Mouse (Mus musculus) E14TG2a.4 (cell line): ENCODE results near the gene Smn1.
A peak's percentile ranks its signal among the peaks of the same experiment; 100 is the strongest.

Source experiments
- H3K27me3 ChIP-seq: 2 replicates; pipeline ENCODE4 v1.6.1; 2014; ENCODE audit warnings: low read length, control low read depth; ENCODE audit not compliant: insufficient read depth
- H3K36me3 ChIP-seq: 2 replicates; pipeline ENCODE4 v1.6.1; 2014; ENCODE audit warnings: low read length, control low read depth; ENCODE audit not compliant: insufficient read depth
- H3K4me1 ChIP-seq: replicated peaks from 2 replicates; pipeline ENCODE4 v1.6.1; 2014; ENCODE audit warnings: low read depth, low read length, control low read depth
- H3K4me3 ChIP-seq: replicated peaks from 2 replicates; pipeline ENCODE4 v1.5.1; 2014; ENCODE audit warnings: mild to moderate bottlenecking, low read length
- H3K9me3 ChIP-seq: 2 replicates; pipeline ENCODE4 v1.6.1; 2014; ENCODE audit warnings: low read length, control low read depth
- CTCF ChIP-seq: conservative IDR thresholded peaks from 2 replicates; pipeline ENCODE4 v1.5.1; 2014; ENCODE audit warnings: low read length
- NANOG ChIP-seq: IDR thresholded peaks from 2 replicates; pipeline ENCODE4 v1.6.1; 2014; ENCODE audit warnings: borderline replicate concordance, low read length, mixed read lengths
- POU5F1 ChIP-seq: IDR thresholded peaks from 2 replicates; pipeline ENCODE4 v1.6.1; 2014; ENCODE audit warnings: low read length, borderline replicate concordance

Smn1 gene

DNA sequence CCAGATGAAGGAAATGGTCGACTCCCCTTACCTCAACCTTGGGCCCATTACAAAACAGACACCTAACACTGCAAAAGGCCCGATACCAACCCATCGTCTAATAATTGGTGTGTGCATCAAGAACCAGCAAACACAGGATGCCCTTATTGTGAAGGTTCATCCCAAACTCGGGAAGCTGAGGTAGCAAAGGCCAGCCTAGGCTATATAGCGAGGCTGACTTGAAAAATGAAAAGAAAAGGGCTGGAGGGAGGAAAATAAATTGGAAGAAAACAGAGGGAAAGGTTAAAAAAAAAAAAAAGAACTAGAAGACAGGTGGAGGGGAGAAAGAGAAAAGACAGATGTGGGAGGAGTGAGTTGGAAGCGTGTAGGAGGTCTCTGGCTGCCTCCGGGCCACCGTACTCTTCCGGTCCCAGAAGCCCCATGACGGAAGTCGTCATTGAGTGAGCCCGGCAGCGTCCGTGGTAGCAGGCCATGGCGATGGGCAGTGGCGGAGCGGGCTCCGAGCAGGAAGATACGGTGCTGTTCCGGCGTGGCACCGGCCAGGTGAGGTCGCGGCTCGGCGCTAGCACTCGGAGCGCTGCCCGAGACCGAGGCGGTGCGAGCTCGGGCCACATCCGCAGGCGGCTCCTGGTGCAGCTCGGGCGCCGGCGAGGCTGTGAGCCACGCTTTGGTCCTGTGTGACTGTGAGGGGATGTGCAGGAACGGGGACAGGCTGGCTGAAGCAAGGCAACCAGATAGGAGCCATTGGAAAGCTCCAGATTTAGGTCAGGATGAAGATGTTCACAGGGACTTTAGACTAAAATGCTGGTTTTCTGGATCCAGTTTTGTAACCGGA, at the start of gene Smn1:
Smn1 (plus strand) TSS at position 430 of the 835 bp plus-strand sequence.
- Histone ChIP-seq H3K9me3 (no peaks in the 10 kb centered on the region), H3K36me3 (peaks cover 35% of the 10 kb centered on the region), H3K4me3 (peak within 1 kb of the TSS; percentile 99), H3K27me3 (no peaks in the 10 kb centered on the region), H3K4me1 (peaks cover 16% of the 10 kb centered on the region)
- no peak for TF ChIP-seq NANOG
- TF ChIP-seq POU5F1: no peak
- TF ChIP-seq CTCF: no peak

DNA sequence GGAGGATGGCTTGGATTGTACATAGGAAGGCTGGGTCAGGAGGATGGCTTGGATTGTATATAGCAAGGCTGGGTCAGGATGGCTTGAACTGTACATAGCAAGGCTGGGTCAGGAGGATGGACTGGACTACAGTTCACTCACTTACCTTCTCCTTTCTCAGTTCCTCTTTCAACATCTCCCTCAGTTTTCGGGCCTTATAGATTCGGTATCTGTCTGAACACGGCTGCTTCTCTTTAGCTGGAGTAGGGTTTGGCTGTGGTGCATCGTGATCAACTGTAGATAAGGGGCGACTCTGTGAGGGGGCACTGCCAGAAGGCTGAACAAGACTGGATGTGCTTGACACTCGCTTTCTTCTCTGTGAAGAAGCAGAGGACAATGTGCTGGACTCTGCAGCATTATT, 25.8 kb upstream of the Smn1 start:
- Histone ChIP-seq H3K9me3 (no peaks in the 10 kb centered on the region), H3K27me3 (no peaks in the 10 kb centered on the region), H3K4me3 (no peak overlapping the region), H3K36me3 (peaks cover 60% of the 10 kb centered on the region), H3K4me1 (peaks cover 15% of the 10 kb centered on the region)
- no peak for TF ChIP-seq POU5F1
- TF ChIP-seq CTCF: no peak
- TF ChIP-seq NANOG: no peak

DNA sequence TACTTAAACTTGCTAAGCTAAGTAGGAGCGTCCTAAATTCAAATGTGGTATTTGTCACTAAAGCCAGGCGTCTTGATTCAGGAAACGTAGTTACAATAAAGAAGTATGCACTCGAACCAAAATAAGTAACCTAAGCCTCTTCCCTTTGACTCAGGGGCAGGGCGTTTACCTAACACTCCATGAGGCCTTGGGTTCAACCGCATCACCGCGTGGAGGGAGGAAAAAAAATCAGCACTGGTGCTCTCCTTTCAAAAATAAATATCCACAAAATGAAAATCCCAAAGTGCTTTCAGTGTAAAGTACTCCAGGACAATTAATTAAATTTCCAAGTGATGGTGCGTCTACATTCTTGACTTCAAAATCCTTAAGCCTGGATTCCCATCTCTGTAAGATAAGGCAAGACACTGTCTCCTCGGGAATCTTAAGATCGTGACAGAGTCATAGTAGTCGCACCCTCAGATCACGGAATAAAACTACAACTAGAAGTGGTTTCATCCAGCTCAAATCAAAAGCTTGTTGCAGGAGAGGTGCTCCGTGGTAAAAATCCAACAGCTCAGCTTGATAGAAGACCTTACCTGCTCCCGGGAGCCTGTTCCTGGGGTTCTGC, 21.5 kb upstream of the Smn1 start:
- peak overlapping the region; percentile 99 for H3K4me3 ChIP-seq
- peaks cover 25% of the 10 kb centered on the region for H3K4me1 ChIP-seq
- H3K27me3 ChIP-seq: peaks cover 14% of the 10 kb centered on the region
- H3K9me3 ChIP-seq: no peaks in the 10 kb centered on the region
- H3K36me3 ChIP-seq: peaks cover 19% of the 10 kb centered on the region
- TF ChIP-seq POU5F1 (no peak), CTCF (no peak), NANOG (no peak)

DNA sequence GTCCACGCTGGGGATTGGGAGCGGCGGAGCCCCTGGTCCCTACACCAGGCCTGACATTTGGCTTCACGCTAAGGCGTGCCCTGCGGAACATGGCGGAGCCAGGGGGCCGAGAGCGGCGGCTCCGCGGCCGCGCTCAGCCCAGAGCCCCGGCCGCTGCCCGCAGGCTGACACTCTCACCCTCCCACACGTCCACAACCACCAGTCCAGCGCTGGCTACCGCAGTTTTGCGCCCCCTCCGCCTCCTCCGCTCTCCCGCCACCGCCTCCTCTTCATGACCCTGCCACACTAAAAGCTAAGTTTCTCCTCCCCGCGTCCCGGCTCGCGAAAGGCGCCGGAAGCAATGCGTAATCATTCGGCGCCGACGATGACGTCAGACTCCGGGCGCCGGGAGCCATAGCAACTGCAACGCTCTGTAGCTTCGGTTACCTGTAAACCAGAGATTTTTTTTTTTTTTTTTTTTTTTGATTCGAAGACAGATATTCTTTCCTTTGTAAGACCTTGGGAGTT, 20.9 kb upstream of the Smn1 start, which contains the start of gene Bdp1:
Bdp1 (minus strand) TSS at position 323 of the 507 bp plus-strand sequence.
- Histone ChIP-seq H3K36me3 (peaks cover 12% of the 10 kb centered on the region), H3K4me3 (peak within 1 kb of the TSS; percentile 99), H3K4me1 (peaks cover 25% of the 10 kb centered on the region), H3K9me3 (no peaks in the 10 kb centered on the region), H3K27me3 (peaks cover 20% of the 10 kb centered on the region)
- no peak for TF ChIP-seq CTCF
- TF ChIP-seq NANOG: no peak

DNA sequence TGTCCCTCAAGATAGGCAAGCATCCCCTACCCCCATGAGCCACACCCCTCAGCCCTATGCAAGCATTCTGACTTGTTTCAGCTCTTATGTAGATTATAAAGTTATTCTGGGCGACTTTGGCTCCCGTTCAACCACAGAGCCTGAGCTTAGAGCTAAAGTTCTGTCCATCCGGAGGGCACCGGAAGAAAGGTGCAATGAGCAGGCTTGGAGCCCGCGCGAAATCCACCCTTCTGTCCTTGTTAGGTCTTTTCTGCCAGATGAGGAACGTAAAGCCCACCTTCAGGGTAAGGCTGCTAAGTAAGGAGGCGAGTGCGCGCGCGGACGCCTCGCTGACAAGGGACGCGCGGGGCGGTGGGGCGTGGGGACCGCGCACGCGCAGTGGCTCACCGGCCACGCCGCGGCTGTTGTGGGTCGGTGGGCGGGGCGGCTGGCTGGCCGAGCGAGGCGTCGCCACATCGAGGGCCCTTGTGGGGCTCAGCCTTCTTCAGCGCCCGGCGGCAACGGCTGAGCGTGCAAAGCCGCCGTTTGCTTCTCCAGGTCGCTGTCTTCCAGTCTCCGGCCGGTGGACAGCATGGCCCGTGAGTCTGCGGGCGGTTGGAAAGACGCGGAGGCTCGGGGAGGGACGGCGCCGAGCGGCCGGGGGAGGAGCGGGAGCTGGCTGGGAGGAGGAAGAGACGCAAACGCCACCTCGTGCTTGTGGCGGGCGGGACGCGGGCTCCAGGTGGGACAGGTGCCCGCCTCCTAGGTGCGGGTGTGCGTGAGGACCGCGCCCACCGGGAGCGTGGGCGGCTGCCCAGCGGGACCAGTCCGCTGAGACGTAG, 16.8 kb upstream of the Smn1 start, which contains the start of gene Serf1:
Serf1 (plus strand) TSS at position 361 of the 821 bp plus-strand sequence.
- H3K27me3 ChIP-seq: peaks cover 35% of the 10 kb centered on the region
- no peak for TF ChIP-seq NANOG
- TF ChIP-seq POU5F1: no peak
- no peak for TF ChIP-seq CTCF
- H3K4me1 ChIP-seq: peaks cover 12% of the 10 kb centered on the region
- H3K36me3 ChIP-seq: no peaks in the 10 kb centered on the region
- peak within 1 kb of the TSS; percentile 80 for H3K4me3 ChIP-seq
- H3K9me3 ChIP-seq: no peaks in the 10 kb centered on the region

DNA sequence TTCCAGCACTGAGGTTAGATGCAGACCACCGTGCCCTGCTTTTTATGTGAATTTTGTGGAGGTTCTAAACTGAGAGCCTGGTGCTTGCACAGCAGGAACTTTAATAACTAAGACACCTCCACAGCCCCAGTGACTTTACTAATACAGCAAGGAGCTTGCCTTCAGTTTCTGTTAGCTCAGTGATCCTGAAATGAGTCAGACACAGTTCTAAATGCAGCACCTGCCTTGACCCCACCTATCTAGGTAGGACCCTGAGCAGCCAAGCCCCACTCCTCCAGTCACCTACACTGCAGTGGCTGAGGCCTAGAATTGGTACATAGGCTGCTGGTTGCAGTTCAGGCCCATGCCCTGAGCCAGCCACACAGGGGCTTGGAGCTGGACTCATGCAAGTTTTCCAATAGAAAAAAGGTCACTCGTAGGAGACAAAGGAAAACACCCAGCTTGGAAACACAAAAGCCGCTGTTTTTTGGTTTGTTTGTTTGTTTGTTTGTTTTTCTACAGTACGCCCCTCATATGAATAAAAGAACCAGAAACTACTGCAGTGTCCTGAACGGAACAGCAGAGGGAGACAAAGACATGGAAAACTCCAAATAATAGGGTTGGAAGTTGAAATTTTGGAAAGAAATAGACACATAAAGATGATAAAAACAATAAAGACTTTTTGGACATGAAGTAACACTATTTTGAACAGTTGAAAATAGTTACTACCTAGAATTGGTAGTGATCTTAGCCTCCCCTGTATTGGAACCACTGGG, 12.3 kb upstream of the Smn1 start:
- Histone ChIP-seq H3K27me3 (peaks cover 28% of the 10 kb centered on the region), H3K36me3 (no peaks in the 10 kb centered on the region), H3K4me3 (no peak overlapping the region), H3K9me3 (no peaks in the 10 kb centered on the region), H3K4me1 (peaks cover 4% of the 10 kb centered on the region; the same call in 1 of the 2 replicates)
- peak; percentile 80 for TF ChIP-seq CTCF
- TF ChIP-seq NANOG: no peak

DNA sequence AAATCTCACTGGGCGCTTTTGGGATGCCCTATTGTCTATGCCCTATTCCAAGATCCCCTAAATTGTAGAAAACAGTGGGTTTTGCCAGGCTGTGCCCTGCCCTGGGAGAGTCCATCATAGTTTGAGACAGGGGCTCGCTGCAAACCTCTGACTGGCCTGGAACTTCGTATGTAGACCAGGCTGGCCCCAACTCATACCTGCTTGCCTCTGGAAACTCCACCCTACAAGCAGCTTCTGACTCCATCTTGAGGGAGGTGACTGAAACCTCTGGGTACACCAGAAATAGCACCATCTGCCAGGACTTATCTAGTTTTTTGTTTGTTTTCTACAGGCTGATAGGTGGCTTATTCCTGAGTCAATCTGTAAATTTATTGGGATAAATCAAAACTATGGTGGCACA, 682 bp upstream of the Smn1 start:
- no peaks in the 10 kb centered on the region for H3K9me3 ChIP-seq
- H3K4me3 ChIP-seq: peak overlapping the region; percentile 99
- no peaks in the 10 kb centered on the region for H3K27me3 ChIP-seq
- no peak for TF ChIP-seq NANOG
- TF ChIP-seq CTCF: no peak
- TF ChIP-seq POU5F1: no peak
- H3K4me1 ChIP-seq: peaks cover 16% of the 10 kb centered on the region
- peaks cover 28% of the 10 kb centered on the region for H3K36me3 ChIP-seq
